Mouse (Mus musculus) large intestine, adult 2 months (tissue): ENCODE measurements at regions not wholly inside any gene's neighbourhood (a gene's known extent, or its start where the extent isn't known, plus 50 kb on each side); places are given as distances from the start of the nearest gene placed in this dataset.

Experiments used
- DNase-seq: peaks from one replicate; pipeline ENCODE4 v3.0.0-alpha.2; 2012; ENCODE audit warnings: low read depth, low spot score
- WGBS: fragments of 180-500 bp; shearing (Covaris S2); methylation state at CpG from one replicate; pipeline ENCODE4 v1.1.7; 2018; 5-methylcytosine and 5-hydroxymethylcytosine counted together

GRCm38 (mm10) chr15:62470683-62471331 is 1374.2 kb downstream of the Gsdmc2 start:
- no peak for DNase-seq
- 92% methylated on average over 7 of the region's 7 CpGs for WGBS

DNA sequence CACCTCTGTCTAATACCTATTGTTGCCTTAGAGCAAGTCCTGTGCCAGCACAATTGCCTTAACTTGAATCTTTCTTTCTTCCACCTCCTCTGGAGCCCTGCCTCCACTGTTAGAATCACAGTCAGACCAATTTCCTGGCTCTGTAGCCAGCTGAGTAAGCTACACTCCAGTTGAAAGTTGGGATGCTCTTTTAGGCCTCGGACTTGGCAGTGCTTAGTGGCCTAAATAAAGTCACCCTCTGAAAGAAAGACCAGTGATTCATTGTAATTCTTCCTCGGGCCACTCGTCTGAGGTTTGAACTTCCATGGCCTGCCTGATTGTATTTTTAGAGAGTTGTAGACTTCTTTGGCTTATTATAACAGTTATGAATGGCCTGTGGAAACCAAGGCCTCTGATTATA is 1376.9 kb downstream of the Gsdmc2 start:
- DNase-seq = no peak
- WGBS = 63% methylated on average over 3 of the region's 3 CpGs

DNA sequence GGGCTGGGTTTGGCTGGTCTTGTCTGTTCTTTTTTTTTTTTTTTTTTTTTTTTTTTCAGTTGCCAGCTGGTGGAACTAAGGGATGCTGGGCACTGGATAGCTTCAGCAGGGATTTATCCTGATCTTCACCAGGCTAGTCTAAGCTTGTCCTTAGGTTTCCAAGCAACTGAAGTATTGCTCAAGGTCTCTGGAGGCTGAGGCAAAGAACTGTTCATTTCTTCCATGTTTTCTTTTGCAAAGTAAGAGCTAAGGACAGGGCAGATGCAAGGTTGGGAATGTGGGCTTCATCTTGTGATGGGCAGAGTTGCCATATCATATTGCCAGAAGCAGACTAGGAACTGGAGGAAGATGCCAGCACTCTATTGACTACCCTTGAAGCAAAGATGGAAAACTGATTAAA is 1378.1 kb downstream of the Gsdmc2 start:
- no peak for DNase-seq

- WGBS = 84% methylated on average over 6 of the region's 6 CpGs
- DNase-seq = no peak
Observed at GRCm38 (mm10) chr15:62465026-62465839, 1379.7 kb downstream of the Gsdmc2 start.

GRCm38 (mm10) chr15:62462698-62463097 is 1382.3 kb downstream of the Gsdmc2 start:
- DNase-seq = no peak
- 71% methylated on average over 3 of the region's 3 CpGs for WGBS

DNA sequence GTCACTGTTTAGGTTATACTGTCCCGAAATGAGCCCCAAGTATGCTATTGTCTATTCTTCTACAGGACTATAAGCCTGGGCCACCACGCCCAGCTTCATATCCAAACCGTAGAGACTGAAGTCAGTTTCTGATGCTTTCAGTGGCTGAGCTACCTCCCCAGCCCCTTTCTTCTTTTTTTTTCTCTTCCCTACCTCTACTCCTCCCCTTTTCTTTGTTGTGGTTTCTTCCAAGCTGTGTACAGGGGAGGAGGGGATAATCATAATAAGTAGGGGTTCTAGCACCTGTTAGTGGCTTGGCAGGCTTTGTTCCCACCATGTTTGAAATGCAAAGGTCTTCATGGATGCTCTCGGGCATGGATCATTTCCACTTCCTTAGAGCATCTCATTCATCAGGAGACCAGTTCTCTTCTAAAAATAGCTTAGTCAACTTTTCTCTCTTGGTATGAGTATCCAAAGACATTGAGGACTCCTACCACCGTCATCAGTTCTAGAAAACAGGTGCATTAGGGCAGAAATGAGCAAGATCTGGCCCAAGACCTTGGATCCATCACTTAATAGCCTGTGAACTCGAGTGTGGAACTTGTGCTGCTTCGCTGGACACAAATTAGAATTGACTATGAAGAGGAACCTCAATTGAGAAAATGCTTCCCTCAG is 1383.5 kb downstream of the Gsdmc2 start:
- WGBS = 86% methylated on average over 7 of the region's 7 CpGs
- no peak for DNase-seq

DNA sequence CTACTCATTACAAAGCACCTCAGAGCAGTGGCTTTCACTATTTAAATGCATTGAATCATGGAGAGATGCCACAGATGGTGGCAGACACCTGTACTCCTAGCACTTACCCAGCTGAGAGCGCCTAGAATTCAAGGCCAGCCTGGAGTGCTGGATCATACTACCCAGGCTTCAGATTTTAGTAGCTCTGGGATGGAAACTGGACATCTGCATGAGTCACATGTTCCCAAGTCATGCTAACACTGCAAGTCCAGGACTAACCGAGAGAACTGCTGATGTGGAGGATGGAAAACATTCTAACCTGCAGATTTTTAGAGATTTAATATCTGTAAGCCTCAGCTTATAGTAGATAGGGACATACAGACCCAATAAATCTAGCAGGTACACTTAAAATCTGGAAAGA is 1384.3 kb downstream of the Gsdmc2 start:
- WGBS = 88% methylated on average over 2 of the region's 2 CpGs
- no peak for DNase-seq

DNA sequence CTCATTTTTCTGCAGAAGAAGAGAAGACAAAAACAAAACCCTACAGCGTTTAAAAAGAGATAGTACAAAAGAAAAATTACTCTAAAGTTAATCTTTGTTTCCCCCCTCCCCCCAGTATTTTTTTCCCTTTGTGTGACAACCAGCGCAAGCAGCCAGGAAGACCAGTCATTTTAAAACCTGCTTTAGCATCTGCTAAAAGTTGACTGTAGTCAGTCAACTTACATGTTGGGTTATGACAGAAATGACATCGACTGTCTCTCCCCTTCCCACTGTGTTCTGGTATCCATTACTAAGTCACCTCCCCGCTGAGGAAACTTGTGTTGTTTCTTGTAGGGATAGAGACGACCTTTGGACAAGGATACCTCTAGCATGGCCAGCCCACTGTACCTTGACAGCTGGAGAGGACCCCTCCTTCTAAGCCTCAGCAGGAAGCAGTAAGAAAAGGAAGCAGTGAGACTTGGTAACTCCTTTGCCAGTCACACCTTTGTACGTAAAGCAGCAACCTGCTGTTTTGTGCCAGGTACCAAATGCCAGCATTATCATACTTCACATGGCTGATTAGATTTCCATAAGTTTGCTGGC is 1384.9 kb downstream of the Gsdmc2 start:
- WGBS = 59% methylated on average over 6 of the region's 6 CpGs
- DNase-seq = no peak

DNA sequence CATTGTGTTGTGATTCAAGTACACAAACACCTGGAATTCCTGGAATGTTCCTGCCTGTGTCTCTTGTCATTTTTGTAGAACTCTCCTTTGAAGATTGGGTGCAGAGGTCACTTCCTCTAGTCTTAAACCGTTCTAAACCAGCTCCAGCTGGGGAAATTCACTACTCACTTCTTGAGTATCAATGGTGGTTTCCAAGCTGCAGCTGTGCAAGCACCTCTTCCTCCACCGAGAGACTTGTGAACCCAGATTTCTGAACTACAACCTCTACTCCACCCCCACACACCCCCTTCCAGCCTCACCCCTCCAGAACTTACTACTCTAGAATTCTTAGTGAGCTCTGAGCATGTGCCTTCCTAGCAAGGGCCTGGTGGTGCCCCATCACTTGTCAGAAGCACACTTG is 1387.0 kb downstream of the Gsdmc2 start:
- 18% methylated on average over 2 of the region's 2 CpGs for WGBS
- no peak for DNase-seq

DNA sequence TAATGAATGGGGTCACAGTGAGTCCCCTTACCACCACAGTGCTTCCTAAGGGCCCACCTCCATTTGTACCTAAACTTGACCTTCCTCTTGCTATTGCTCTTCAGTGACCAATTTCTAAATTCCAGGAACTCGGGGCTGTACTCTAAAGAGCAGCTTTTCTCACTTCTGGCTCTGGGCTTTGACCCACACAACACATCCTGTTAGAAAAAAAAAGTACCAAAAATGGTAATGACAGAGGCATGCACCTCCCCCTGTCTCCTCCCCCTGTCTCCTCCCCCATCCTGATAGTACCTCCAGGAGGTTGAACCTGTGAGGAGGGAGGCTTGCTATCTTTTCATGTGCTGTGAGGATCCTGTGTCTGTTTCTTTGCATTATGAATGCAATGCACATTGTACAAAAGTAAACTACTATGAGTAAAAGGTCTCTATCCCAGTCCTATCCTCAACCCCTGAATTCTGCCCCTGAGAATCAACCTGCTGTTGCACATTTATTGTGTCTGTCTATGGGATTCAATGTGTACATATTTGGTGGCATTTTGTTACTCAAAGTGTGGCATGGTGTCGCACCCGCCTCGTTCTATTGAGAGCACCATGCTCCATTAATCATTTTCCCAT is 1387.8 kb downstream of the Gsdmc2 start:
- 80% methylated on average over 4 of the region's 4 CpGs for WGBS
- DNase-seq = no peak

- 53% methylated on average over 1 of the region's 1 CpGs for WGBS
- no peak for DNase-seq
Observed at GRCm38 (mm10) chr15:62456020-62456419, 1389.0 kb downstream of the Gsdmc2 start.

DNA sequence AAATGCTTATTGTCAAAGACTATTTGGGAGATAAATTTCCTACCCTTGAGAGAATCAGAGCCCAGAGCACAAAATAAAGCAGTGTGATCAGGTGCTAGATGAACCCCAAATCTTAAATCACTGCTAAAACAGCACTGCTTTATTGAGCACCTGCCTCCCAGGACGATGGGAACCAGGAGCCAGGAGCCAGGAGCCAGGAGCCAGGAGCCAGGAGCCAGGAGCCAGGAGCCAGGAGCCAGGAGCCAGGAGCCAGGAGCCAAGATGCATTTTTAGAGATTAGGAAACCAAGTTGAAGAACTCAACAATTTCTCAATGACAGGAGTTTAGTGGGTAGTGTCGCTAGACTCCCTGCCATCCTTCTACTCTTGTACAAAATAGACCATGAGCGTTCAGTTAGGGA is 1396.9 kb downstream of the Gsdmc2 start:
- no peak for DNase-seq
- 80% methylated on average over 3 of the region's 3 CpGs for WGBS

DNA sequence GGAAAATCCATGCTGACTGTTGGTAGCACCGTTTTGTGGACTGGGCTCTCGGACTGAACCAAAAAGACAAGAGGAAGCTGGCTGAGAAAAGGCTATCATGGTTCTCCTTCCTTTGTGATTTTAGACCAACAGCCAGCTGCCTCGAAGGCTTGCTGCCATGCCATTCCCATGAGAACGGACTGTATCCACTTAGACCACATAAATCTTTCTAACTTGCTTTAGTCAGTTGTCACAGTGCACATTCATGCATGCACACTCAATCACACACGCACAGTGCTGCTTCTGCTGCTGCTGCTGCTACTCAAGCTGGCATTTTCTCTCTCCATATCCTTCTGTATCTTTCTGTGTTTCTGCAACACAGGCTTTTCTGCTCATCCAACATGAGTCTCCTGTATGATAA is 1405.8 kb downstream of the Gsdmc2 start:
- WGBS = 72% methylated on average over 5 of the region's 5 CpGs
- no peak for DNase-seq

DNA sequence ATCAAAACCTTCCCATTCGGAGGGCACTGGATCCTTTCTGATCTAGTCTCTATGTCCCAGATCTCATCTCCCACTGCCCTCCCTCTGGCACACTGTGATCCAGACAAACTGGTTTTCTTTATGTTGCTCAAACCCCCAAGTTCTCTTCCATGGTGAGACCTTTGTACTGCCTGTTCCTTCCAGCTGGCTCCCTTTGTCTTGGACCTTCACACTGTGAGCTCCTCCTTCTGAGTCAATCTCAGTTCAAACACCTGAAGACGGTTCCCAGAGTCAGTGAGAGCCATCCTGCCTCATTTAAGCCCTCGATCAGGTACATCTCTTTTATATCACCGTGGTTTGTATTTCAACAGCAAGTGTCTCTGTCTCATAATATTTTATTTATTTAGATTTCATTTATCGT is 1408.3 kb downstream of the Gsdmc2 start:
- 76% methylated on average over 5 of the region's 5 CpGs for WGBS
- DNase-seq = no peak

DNA sequence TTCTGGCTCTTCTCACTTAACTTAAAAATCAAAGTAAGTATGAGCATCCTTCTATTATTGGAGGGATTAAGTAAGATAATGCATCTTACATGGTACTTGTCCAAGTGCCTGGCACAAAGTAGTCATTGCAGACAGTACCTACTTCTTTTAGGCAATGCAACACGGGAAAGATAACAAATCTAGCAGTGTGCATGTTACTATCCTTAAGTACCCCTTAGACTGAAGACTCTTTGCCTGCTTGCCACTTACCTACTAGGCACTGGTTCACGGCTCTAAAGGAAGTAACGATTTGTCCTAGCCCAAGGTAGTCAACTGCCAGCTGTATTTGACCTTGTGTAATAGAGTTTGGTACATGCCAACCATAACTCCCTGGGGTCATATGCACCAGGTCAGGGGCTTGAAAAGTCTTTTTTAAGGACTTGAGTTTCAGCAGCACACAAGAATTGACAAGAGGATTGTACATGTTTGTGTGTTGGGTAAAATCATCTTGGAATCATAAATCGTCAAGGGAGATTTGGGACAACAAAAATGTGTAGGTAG is 1409.8 kb downstream of the Gsdmc2 start:
- WGBS = 89% methylated on average over 4 of the region's 4 CpGs
- no peak for DNase-seq

- 100% methylated on average over 1 of the region's 1 CpGs for WGBS
- no peak for DNase-seq
Observed at GRCm38 (mm10) chr15:62432742-62433245, 1412.2 kb downstream of the Gsdmc2 start.

DNA sequence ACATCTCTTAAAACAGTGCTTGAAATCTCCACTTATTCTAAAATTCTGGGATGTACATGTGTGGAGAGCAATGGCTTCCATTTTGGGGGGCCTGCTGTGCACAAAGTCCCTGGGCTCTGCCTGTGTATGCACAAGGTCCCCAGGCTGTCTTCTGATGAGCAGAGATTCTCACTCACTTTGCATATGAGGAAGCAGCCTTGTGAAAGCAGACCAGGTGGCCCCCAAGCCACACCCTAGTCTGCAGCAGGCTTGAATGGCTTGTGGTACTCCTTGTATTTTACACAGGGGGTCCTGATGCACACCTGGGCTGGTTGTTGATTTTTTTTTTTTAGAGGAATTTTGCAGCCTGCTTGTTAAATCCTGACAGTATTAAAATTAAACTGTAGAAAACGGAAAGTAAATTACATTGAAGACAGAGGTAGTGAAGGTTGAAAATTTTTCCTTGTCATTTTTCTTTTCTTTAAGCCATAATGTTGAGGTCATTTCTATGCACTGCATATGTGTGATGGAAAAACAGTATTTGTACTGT is 1413.8 kb downstream of the Gsdmc2 start:
- DNase-seq = no peak
- 73% methylated on average over 1 of the region's 1 CpGs for WGBS

DNA sequence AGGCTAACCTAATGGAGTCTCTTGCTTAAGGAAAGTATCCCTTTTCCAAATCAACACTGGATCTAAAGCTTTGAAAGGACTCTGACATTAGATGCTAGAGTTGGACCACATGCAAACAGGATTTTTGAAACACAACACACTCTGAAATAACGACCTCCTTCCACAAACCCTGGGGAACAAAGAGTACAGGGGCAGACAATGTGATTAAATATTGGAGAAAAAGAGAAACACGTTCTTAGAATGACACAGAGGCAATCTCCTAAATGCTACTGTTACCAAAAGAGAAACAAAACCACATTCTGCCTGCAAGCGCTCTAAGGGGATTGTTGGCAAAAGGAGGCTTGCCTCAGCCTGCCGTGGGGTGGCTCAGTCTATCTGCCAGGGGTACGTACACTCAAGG is 1422.0 kb downstream of the Gsdmc2 start:
- DNase-seq = no peak
- 79% methylated on average over 5 of the region's 5 CpGs for WGBS

GRCm38 (mm10) chr15:62421073-62421851 is 1423.7 kb downstream of the Gsdmc2 start:
- no peak for DNase-seq
- 89% methylated on average over 7 of the region's 7 CpGs for WGBS
